Mouse (Mus musculus) lung, postnatal 14 days (tissue): ENCODE measurements around the gene Gm3182.
"Not testable (repeated sequence)": the region's sequence is repeated elsewhere in the genome, so short reads cannot be mapped to it uniquely, and the experiment has no call there.

Source experiments
- DNase-seq: peaks from one replicate; pipeline ENCODE4 v3.0.0; 2021

Gm3182 gene

GRCm38 (mm10) chr14:4481445-4481844 is at the start of gene Gm3182:
Gm3182 (plus strand) TSS chr14:4481745.
- DNase-seq, result not testable (repeated sequence)

GRCm38 (mm10) chr14:4499425-4499824 is 17.9 kb downstream of the Gm3182 start:
- not testable (repeated sequence) for DNase-seq
